Mouse (Mus musculus): Measurements from ENCODE around the gene Gpd2. TPM values are rescaled to one million over a fixed set of nuclear protein-coding genes. Genes with fewer than 3 reads are reported as not detected.

Gpd2 gene
- total RNA-seq, 1 experiment = 56.2 TPM

- in situ Hi-C loops (cut with MboI; ENCODE audit: low sequenced_read_pairs in 2 of 2, unreplicated experiment in 2 of 2) = no loop called here
- peaks cover 0 to 7% of the 10 kb centered on the region in 2 experiments; a peak in 2 of 4 replicates for H3K4me1 ChIP-seq (ENCODE audit: control insufficient read depth in 2 of 2, insufficient read depth in 2 of 2, low read length in 2 of 2, poor library complexity in 1 of 2)
- no peaks in the 10 kb centered on the region for H3K9me3 ChIP-seq (ENCODE audit: control insufficient read depth, insufficient read depth, low read depth, low read length)
- no peaks in the 10 kb centered on the region; the same call in 1 of the 2 replicates for H3K36me3 ChIP-seq (ENCODE audit: control insufficient read depth, insufficient read depth, low read length, poor library complexity, severe bottlenecking)
- no peak for DNase-seq (ENCODE audit: low read depth, low spot score)
- TF ChIP-seq MAFK (IDR thresholded peaks at IDR 0.05; ENCODE audit: insufficient read depth, low read depth, low read length) (no peak), ZC3H11A (IDR thresholded peaks at IDR 0.05; ENCODE audit: borderline replicate concordance, low read depth, low read length) (no peak), CHD2 (IDR thresholded peaks at IDR 0.05; ENCODE audit: low read depth, low read length) (no peak), ZNF384 (IDR thresholded peaks at IDR 0.05; ENCODE audit: low read depth, low read length) (no peak), HCFC1 (IDR thresholded peaks at IDR 0.05; ENCODE audit: borderline replicate concordance, insufficient read depth, low read length) (no peak)
- no peak overlapping the region for H3K27ac ChIP-seq (ENCODE audit: insufficient read depth, low read depth, low read length, poor library complexity, severe bottlenecking)
- H3K4me3 ChIP-seq (ENCODE audit: insufficient read depth in 1 of 2, low read depth in 1 of 2, low read length in 2 of 2, poor library complexity in 1 of 2, severe bottlenecking in 1 of 2) = no peak overlapping the region
- no peak overlapping the region for H3K9ac ChIP-seq (ENCODE audit: insufficient read depth, low read depth, low read length, poor library complexity, severe bottlenecking)
These were observed 47.8 kb downstream of the Gpd2 start for GRCm38 (mm10) chr2:57285197-57285596.

GRCm38 (mm10) chr2:57287986-57288385 is 50.6 kb downstream of the Gpd2 start:
- no peaks in the 10 kb centered on the region for H3K9me3 ChIP-seq (ENCODE audit: control insufficient read depth, insufficient read depth, low read depth, low read length)

GRCm38 (mm10) chr2:57293571-57293970 is 56.1 kb downstream of the Gpd2 start:
- in situ Hi-C loops (cut with MboI; ENCODE audit: low sequenced_read_pairs in 2 of 2, unreplicated experiment in 2 of 2) = no loop called here
- no peak overlapping the region for H3K27ac ChIP-seq (ENCODE audit: insufficient read depth, low read depth, low read length, poor library complexity, severe bottlenecking)
- TF ChIP-seq CHD2 (IDR thresholded peaks at IDR 0.05; ENCODE audit: low read depth, low read length) (no peak), ZC3H11A (IDR thresholded peaks at IDR 0.05; ENCODE audit: borderline replicate concordance, low read depth, low read length) (no peak)
- no peaks in the 10 kb centered on the region for H3K9me3 ChIP-seq (ENCODE audit: control insufficient read depth, insufficient read depth, low read depth, low read length)
- DNase-seq (ENCODE audit: low read depth, low spot score) = no peak
- no peak overlapping the region for H3K4me3 ChIP-seq (ENCODE audit: insufficient read depth in 1 of 2, low read depth in 1 of 2, low read length in 2 of 2, poor library complexity in 1 of 2, severe bottlenecking in 1 of 2)
- H3K36me3 ChIP-seq (ENCODE audit: control insufficient read depth, insufficient read depth, low read length, poor library complexity, severe bottlenecking) = no peaks in the 10 kb centered on the region
- H3K9ac ChIP-seq (ENCODE audit: insufficient read depth, low read depth, low read length, poor library complexity, severe bottlenecking) = no peak overlapping the region
- peaks cover 0 to 3% of the 10 kb centered on the region in 2 experiments; a peak in 1 of 4 replicates for H3K4me1 ChIP-seq (ENCODE audit: control insufficient read depth in 2 of 2, insufficient read depth in 2 of 2, low read length in 2 of 2, poor library complexity in 1 of 2)

More at GRCm38 (mm10) chr2:57287986-57288385, 50.6 kb downstream of the Gpd2 start:
- H3K4me1 ChIP-seq (ENCODE audit: control insufficient read depth in 2 of 2, insufficient read depth in 2 of 2, low read length in 2 of 2, poor library complexity in 1 of 2) = peaks cover 0 to 7% of the 10 kb centered on the region in 2 experiments; a peak in 2 of 4 replicates
- no peaks in the 10 kb centered on the region; the same call in 1 of the 2 replicates for H3K36me3 ChIP-seq (ENCODE audit: control insufficient read depth, insufficient read depth, low read length, poor library complexity, severe bottlenecking)
- H3K27ac ChIP-seq (ENCODE audit: insufficient read depth, low read depth, low read length, poor library complexity, severe bottlenecking) = no peak overlapping the region
- in situ Hi-C loops (cut with MboI; ENCODE audit: low sequenced_read_pairs in 2 of 2, unreplicated experiment in 2 of 2) = no loop called here
- no peak overlapping the region for H3K4me3 ChIP-seq (ENCODE audit: insufficient read depth in 1 of 2, low read depth in 1 of 2, low read length in 2 of 2, poor library complexity in 1 of 2, severe bottlenecking in 1 of 2)
- no peak for DNase-seq (ENCODE audit: low read depth, low spot score)
- no peak overlapping the region for H3K9ac ChIP-seq (ENCODE audit: insufficient read depth, low read depth, low read length, poor library complexity, severe bottlenecking)
- TF ChIP-seq ZC3H11A (IDR thresholded peaks at IDR 0.05; ENCODE audit: borderline replicate concordance, low read depth, low read length) = no peak
- TF ChIP-seq ZNF384 (IDR thresholded peaks at IDR 0.05; ENCODE audit: low read depth, low read length) = no peak
- no peak for TF ChIP-seq MAFK (IDR thresholded peaks at IDR 0.05; ENCODE audit: insufficient read depth, low read depth, low read length)
- no peak for TF ChIP-seq HCFC1 (IDR thresholded peaks at IDR 0.05; ENCODE audit: borderline replicate concordance, insufficient read depth, low read length)
- TF ChIP-seq CHD2 (IDR thresholded peaks at IDR 0.05; ENCODE audit: low read depth, low read length) = no peak

GRCm38 (mm10) chr2:57296069-57296468 is 58.6 kb downstream of the Gpd2 start:
- in situ Hi-C loops (cut with MboI; ENCODE audit: low sequenced_read_pairs in 2 of 2, unreplicated experiment in 2 of 2) = no loop called here
- no peak for TF ChIP-seq MAFK (IDR thresholded peaks at IDR 0.05; ENCODE audit: insufficient read depth, low read depth, low read length)
- H3K36me3 ChIP-seq (ENCODE audit: control insufficient read depth, insufficient read depth, low read length, poor library complexity, severe bottlenecking) = no peaks in the 10 kb centered on the region

GRCm38 (mm10) chr2:57297226-57297625 is 59.8 kb downstream of the Gpd2 start:
- Histone ChIP-seq H3K9me3 (ENCODE audit: control insufficient read depth, insufficient read depth, low read depth, low read length) (no peaks in the 10 kb centered on the region), H3K4me3 (ENCODE audit: insufficient read depth in 1 of 2, low read depth in 1 of 2, low read length in 2 of 2, poor library complexity in 1 of 2, severe bottlenecking in 1 of 2) (no peak overlapping the region), H3K36me3 (ENCODE audit: control insufficient read depth, insufficient read depth, low read length, poor library complexity, severe bottlenecking) (no peaks in the 10 kb centered on the region), H3K4me1 (ENCODE audit: control insufficient read depth in 2 of 2, insufficient read depth in 2 of 2, low read length in 2 of 2, poor library complexity in 1 of 2) (no peaks in the 10 kb centered on the region; a peak in 1 of 4 replicates), H3K27ac (ENCODE audit: insufficient read depth, low read depth, low read length, poor library complexity, severe bottlenecking) (no peak overlapping the region), H3K9ac (ENCODE audit: insufficient read depth, low read depth, low read length, poor library complexity, severe bottlenecking) (no peak overlapping the region)
- TF ChIP-seq MAFK (IDR thresholded peaks at IDR 0.05; ENCODE audit: insufficient read depth, low read depth, low read length) (no peak), HCFC1 (IDR thresholded peaks at IDR 0.05; ENCODE audit: borderline replicate concordance, insufficient read depth, low read length) (no peak), CHD2 (IDR thresholded peaks at IDR 0.05; ENCODE audit: low read depth, low read length) (no peak), ZC3H11A (IDR thresholded peaks at IDR 0.05; ENCODE audit: borderline replicate concordance, low read depth, low read length) (no peak), ZNF384 (IDR thresholded peaks at IDR 0.05; ENCODE audit: low read depth, low read length) (no peak)
- in situ Hi-C loops (cut with MboI; ENCODE audit: low sequenced_read_pairs in 2 of 2, unreplicated experiment in 2 of 2) = no loop called here
- no peak for DNase-seq (ENCODE audit: low read depth, low spot score)

More at GRCm38 (mm10) chr2:57296069-57296468, 58.6 kb downstream of the Gpd2 start:
- no peak overlapping the region for H3K4me3 ChIP-seq (ENCODE audit: insufficient read depth in 1 of 2, low read depth in 1 of 2, low read length in 2 of 2, poor library complexity in 1 of 2, severe bottlenecking in 1 of 2)
- H3K27ac ChIP-seq (ENCODE audit: insufficient read depth, low read depth, low read length, poor library complexity, severe bottlenecking) = no peak overlapping the region
- H3K9ac ChIP-seq (ENCODE audit: insufficient read depth, low read depth, low read length, poor library complexity, severe bottlenecking) = no peak overlapping the region
- H3K9me3 ChIP-seq (ENCODE audit: control insufficient read depth, insufficient read depth, low read depth, low read length) = no peaks in the 10 kb centered on the region
- DNase-seq (ENCODE audit: low read depth, low spot score) = no peak
- no peaks in the 10 kb centered on the region; a peak in 1 of 4 replicates for H3K4me1 ChIP-seq (ENCODE audit: control insufficient read depth in 2 of 2, insufficient read depth in 2 of 2, low read length in 2 of 2, poor library complexity in 1 of 2)

Data from ES-E14 (cell line).